Mouse (Mus musculus) brain, embryonic 18.5 days (tissue): Measurements from ENCODE around the gene Abca4.
A peak's percentile ranks its signal among the peaks of the same experiment; 100 is the strongest.

Experiments used
- DNase-seq: peaks from one replicate; pipeline ENCODE4 v3.0.0-alpha.2; 2012; ENCODE audit warnings: low read depth, low spot score

Gene Abca4

DNA sequence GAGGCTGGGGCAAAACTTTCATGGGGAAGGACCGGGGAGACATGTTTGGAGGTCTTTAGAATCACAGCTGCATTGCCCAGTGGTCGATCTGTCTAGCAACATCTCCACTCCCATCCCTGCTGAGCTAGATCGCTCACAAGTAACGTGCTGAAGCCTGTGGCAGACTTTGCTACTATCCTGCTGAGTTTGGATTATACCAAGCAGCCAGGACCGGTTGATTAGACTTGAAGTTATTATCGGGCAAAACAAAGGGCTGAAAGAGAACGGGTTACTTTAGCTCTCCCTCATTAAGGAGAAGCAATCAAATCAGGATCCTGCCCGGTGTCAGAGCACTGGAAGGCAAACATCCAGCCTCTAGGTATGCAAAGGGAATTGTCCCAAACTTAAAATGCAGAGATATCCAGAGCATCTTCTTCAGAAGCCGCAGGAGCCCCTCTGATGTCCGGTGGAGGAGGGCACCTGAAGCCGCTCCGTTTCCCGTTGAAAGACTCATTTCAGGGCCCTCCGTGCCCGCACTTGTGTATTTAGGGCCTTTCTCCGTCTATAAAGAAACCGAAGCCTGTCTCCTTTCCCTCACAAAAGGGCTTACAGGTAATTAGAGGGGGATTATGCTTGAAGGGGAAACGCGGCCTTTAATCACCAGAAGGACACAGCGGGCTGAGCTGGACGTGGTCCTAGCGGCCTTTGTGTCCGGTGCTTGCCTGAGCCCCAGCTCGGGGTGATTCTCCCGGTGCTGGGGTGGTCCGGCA lies at the start of gene Abca4:
Abca4 (plus strand) TSS at position 645 of the 749 bp plus-strand sequence.
- no peak for DNase-seq

DNA sequence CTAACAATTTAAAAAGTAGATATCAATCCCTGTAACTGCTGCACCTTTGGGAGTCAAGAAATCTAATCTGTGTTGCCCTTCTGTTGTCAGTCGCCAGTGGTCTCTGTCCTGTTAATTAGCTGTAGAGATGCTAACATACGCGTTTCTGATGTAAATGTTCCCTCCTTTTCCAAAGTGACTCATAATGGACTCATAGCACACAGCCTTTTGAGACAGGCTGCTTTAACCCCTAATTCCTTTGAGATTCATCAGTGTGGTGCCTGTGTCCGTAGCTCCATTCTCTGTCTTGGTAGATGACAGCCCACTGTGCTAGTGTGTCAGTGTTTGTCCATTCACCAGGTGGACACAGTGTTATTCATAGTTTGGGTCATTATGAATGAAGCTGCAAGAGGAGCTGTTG lies 49.1 kb upstream of the Abca4 start:
- no peak for DNase-seq

DNA sequence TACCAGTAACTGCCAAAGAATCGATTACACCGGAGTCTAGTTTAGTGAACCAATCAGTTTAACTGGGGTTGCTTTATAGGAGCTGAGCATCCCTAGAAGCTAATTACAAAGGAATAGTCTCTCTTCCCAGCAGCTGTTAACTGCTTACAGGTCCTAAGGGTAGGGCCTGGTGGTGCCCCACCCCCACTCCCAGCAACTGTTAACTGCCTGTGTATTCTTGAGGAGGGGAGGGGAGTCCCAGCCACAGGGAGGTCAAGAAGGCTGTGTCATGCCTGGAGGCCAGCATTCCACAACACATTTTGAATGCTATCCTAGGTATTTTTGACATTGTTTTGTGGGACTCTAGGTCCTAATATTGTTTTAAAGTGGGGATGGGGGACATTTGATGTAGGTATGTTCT lies 44.3 kb upstream of the Abca4 start:
- no peak for DNase-seq

DNA sequence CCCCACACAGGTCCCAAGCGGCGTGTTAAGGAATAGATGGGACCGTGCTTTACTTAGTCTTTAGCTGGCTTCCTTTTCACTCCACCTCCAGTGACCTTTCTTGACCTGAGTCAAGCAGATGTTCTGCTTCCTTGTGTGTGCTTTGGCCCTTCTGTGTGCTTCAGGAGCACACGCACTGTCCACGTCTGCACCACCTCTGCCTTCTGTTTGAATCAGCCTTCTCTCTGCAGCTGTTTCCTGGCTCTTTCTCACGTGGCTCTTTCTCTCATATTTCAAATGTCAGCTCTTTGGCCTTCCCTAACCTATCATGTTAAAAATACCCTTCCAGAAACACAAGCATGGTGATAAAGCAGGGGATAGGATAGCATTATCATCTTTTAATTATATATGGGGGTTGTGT lies 42.7 kb upstream of the Abca4 start:
- DNase-seq: no peak

DNA sequence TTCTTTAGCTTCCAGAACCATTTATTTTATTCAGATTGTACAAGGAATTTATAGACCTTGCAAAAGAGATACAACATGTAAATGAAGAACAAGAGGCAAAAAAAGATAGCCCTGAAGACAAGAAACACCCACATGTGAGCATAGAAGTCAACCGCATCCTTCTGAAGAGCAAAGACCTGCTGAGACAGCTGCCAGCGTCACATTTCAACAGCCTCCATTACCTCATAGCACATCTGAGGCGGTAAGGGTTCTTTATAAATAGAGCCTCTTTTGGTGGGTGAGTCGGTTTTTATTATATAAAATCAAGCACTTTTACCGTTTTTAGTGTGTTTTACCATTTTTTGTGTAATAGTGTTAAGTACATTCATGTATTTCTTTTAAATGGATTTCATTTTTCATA lies 34.4 kb upstream of the Abca4 start:
- DNase-seq: no peak

DNA sequence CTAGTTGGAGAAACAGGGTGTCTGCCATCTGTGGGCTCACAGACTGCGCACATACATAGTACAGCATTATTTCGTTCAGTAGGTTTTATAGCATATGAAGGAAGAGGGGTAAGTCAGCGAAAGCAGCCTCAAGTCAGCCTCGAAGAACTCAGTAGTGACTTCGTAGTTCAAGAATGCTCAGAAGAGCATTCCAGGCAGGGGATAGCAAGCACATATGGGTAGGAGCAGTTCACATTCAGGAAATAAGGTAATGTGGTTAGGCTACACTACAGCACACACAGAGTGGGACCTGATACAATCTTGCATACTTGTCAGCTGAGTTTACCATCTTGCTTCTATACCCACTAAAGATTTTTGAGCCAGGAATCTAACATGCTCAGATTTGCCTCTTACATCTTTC lies 34.0 kb upstream of the Abca4 start:
- no peak for DNase-seq

DNA sequence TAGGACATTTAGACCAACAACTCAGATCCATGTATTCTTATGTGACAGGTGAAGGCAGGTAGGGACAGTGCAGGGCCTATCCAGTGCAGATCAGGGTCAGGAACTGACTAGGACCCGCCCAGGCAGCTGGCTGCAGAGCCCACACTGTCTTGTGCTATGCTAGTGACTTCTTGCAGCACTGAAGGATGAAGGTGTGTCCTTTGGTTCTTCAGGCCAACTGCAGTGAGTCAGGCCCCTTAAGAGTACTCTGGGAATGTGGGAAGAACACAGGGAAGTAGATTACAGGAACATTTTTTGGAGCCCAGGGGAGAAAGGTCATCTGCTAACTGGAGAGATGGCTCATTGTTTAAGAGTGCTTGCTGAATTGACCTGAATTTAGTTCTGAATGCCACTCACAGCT lies 31.8 kb upstream of the Abca4 start:
- DNase-seq: no peak

DNA sequence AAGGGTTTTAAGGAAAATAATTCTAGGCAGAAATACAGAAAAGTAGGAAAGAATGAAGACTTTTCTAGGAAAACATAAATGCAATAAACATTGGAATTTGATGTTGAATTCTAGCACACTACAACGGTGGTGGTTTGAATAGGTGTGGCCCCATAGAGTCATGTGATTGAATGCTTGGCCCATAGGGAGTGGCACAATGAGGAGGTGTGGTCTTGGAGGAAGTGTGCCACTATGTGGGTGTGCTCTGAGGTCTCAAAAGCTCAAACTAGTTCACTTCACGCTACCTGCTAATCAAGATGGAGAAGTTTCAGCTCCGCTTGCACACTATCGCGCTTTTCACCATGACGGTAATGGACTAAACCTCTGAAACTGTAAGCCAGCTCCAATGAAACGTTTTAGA lies 25.8 kb upstream of the Abca4 start:
- DNase-seq: no peak

DNA sequence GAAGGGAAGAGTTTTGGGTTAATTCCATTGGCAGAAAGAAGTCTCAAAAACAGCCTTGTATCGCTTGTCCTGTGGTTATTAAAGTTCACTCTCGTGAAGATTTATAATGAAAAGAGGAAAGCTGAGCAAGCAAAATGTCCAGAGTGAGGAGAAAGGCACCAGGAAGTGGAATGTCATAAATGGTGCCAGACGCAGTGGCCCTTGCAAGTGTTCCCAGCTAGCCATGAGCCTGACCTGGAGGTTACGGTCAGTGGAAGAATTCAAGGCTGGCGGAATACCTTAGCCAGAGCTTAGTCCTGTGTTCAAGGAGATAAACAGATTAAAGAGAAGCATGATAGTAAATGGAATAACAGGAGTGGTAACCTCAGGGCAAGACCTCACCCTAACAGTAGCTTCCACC lies 25.1 kb upstream of the Abca4 start:
- DNase-seq: no peak

DNA sequence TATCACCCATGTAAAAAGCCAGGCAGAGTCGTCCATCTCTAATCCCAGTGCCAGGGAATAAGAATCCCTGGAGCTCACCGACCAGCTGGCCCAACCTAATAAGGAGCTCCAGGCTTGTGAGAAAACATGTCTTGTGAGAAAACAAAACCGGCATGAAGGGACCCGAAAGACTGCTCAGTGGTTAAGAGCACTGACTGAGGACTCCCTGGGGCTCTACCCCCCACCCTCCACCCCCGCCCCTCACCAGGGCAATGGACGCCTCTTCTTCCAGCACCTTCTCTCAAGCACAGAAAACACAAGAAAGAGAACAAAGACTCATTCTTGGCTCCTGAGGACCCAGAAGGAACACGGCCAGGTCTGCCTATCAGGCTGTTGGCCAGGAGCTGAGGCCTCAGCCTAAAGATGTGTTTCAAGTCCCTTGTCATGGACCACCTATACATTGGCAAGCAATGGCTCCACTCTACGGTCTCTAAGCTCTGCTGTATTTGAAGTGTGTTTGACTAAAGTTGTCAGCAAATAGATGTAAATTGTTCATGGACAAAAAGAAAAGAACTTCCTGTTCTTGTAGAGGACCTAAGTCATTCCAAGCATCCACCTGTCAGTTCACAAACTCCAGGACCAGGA lies 23.1 kb upstream of the Abca4 start:
- no peak for DNase-seq

DNA sequence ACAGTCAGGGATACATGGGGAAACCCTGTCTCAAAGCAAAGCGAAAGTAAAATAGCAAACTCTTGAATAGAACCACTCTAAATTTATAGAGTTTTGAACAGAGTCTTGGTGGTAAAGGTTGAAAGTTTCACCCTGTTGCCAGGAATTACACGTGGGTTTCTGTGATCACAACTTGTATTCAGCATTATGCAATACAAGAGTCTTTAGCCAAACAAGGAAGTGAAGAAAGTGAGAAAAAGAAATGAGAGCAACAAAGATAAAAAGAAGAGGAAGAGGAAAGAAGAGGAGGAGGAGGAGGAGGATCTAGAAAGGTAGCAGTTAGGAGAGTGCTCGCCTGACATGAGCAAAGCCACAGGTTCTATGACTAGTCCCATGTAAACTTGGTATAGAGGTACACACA lies 21.9 kb upstream of the Abca4 start:
- no peak for DNase-seq

DNA sequence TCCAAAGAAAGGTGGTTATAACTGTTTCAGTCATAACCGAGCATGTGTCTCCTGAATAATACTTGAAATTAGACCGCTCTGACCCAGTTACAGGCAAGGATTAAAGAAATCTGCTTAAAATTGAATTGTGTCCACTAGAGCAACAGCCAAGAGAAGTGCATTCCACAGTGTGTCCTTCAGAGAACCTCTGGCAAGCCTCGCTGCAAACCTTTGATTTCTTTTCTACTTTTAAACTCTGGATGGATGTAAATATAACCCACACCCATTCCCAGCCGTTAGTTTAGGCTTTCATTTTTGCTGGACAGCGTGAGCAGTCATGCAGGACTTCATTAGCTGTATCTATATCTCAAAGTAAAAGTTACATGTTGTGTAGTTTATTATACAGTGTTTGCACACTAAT lies 17.6 kb upstream of the Abca4 start:
- DNase-seq: no peak

DNA sequence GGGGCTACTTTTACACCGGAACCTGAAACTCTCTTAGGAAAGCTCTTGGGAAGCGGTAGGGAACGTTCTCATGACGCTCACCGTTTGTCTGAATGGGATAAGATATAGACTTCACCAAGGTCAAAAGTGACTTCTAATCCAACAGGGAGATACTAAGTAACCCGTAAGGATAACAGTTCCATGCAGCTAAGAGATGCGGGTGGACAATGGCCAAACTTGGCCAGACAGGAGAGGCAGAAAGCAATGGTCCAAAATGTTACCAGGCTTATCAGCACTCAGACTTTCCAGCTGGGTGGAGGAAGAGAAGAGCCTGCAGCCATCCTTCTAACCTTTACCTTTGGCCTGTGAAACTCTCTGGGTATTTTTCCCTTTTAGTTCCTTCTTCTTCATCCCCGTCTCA lies 16.5 kb upstream of the Abca4 start:
- no peak for DNase-seq

DNA sequence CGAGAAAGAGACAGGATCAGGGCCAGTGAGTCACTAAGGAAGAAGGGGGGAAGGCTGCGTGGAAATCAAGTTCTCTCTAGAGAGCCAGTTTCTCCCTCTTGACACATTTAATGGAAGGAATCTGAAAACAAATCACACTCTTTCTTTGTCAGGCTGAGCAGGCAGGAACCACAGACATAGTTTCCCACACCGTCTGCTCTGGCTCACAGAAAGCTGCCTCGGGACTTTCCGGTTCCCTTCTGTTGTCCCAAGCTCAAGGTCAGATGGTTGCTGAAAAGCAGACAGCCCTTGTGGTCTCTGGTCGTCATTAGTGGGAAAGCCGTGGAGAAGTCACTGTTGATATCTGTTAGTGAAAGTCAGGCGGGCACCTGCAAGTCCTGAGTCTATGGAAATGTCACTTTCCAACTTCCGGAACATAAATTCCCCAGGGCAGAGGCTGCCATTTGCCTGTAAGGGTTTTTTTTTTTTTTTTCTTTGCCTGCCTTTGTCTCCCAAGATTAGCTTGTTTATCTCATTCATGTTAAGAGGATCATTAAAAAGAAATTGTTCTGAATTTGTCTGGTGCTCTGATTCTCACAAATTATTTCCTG lies 10.9 kb upstream of the Abca4 start:
- DNase-seq: no peak

DNA sequence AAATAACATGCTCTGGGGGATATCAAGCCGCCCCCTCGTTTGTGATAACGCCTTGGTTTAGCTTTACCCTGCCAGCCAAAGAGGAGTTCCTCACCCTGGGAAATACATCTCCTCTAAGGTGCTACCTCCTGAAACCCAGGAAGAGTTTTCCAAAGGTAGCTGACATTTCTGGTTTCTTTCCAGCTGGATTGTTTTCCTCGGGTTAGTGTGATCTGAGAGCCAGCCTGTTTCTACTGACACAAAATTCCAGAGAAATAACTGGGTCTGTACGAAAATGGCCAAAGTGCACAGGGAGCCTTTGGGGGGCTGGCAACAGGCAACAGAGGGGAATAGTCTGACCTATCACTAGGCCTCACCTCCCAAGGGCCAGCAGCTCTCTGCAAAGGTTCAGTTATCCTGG lies 10.0 kb upstream of the Abca4 start:
- DNase-seq: no peak

DNA sequence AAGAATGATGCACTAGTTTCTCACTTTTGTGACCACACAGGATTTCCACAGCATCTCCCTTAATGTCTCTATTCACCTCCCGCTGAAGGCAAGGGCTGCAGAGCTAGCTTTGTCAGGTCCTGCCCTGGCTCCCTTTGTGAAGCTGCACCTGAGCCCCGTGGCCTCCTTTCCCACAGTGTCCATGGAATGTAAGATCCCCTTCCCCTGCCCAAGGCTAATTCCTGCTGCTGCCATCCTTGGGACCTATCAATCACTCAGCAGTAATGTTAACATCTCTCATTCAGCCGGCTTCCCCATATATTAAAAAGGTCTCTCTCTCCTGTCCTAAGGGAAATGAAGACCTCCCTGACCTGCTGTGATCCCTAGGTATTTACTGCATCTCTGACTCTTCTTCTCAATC lies 9.2 kb upstream of the Abca4 start:
- no peak for DNase-seq

DNA sequence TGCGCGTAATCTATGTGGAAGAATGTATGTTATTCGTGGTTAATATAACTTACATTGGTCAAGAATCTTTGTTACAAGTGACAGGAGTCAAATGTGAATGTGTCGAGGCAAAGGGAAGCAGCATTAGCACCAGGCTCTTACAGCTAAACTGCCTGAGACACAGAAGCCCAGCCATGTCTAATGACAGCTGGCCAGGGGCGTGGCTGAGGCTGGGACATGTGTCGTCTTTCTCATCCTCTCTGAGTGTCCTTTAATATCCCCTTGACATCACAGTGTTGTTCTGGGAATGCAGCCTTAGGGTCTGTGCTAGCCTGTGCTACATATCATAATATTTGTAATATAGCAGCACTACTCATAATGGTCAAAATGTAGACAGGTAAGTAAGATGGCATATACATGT lies 3.7 kb upstream of the Abca4 start:
- DNase-seq: no peak

DNA sequence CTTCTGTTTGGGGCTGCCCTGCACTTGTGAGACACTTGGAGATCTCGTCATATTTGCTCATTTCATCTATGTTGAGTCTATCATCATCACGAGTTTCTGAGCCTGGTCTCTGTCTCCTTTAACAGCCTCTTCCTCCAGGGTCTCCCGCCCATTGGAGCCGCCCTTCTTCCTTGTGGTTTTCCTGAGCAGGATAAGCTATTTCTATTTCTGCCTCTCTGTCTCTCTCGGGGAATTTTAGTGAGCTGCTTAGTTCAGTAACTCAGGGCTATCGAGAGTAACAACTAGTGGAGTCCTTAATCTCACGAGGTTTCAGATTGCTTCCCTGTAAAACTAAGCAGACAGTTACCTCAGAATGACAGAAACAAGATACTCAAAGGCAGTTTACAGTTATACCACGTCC lies 1.1 kb upstream of the Abca4 start:
- DNase-seq: no peak

DNA sequence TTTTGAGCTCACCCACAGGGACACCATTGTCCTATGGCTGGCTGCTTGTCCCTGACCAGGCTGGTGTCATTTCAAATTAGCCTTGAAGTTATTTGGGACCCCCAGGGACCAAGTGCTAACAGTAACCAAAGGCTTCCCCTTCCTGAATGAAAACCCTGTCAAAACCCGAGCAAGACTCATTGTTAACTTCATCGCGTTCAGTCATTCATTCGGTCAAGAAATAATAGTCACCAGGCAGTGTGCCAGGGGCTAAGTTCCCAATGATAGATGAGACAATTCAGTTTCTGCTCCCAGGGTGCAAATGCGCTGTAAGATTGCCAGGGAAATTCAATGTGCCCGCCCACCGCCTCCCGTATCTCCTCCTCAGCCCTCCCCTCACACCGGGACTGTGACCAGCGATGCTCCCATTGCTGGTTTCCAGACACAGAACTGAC lies 2.0 kb downstream of the Abca4 start:
- DNase-seq: peak; percentile 30

DNA sequence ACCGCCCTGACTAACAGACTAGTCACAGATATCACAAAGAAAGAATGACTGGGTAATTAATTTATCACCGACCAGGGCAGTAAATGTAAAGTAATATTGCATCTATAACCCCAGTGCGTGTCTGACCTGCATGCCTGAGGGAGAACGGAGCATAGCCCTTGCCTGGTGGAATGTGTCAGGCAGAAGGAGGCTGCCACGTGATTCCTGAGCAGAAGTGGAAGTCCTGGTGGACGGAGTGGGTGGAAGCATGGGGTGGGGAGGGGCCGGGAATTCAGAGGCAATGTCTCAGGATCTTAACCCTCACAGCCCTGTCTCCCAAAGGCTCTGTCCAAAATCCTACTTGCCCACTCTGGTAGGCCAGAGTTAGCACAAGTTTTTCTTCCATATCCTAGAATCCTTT lies 3.2 kb downstream of the Abca4 start:
- DNase-seq: no peak

DNA sequence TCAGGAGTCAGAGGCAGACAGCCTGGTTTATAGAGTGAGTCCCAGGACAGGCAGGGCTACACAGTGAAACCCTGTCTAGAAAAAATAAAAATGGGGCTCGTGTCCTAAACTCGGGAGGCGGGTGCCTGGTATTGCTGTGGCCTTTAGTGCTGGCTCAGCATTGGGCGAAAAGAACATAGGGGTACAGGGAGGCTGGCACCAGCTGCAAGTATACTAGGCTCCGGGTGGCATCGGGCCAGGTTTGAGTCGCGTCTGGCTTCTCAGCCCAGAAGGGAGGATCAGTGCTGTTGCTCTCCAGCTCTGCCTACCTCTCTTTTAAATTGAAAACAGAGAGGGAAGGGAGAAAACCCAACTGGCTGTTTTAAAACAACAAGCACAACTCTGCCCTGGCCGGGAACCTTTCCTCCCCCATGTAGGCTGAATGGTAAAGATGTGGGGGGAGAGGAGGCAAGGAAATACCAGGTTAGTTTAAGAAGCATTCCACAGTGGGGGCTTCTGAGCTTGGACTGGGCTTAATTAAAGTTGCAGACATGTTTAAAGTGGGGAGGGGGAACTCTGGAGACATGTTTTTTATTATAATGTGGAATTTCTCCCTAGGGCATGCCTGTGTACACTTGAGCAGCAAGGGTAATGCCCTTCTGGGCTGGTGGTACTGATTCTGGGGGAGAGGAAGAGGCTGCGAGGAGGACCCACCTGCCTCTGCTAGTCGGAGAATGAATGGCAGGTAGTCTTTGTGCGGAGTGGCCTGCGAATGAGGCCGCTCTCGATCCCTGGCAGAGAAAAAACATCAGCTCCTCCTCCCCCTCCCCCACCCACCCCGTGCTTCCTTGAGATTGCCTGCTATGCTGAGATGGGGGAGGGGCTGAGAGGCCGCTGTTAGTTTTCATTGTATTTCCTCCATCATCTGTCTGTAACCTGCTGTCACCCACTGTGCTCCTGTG lies 3.9 kb downstream of the Abca4 start:
- DNase-seq: no peak

DNA sequence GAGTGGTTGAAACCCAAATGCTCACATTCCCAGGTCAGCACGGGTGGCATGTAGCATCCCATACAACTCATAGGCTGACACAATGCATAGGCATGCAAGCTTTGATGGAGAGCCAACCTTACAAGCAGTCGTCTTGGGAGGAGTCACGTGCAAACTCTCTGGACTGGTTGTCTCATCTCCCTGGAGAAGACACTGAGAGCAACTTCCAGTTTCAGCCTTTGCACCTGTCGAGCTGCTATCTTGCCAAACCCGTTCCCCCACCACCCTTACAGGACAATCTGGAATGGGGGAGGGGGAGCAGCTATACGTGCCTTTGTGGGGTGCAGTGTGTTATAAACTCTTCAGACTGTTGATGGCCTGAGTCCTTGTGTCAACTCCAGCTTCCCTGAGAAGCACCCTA lies 4.9 kb downstream of the Abca4 start:
- DNase-seq: no peak
